Mouse (Mus musculus): Measurements from ENCODE around the gene Man1c1. TPM values are rescaled to one million over a fixed set of nuclear protein-coding genes. Genes with fewer than 3 reads are reported as not detected.

Man1c1 gene
- total RNA-seq (2014; rRNA removed; ENCODE audit: low replicate concordance), result 14.8 and 21.2 TPM in 2 replicates
- polyA plus RNA-seq (2015; fragmentation: Nextera tagmentation; extraction: Ambion mirVana), result 3.8 TPM in 2 replicates

- ATAC-seq (ENCODE audit: insufficient read depth, low read depth) (peak; percentile 96), DNase-seq (ENCODE audit: low spot score) (peak; percentile 97)
- peak within 1 kb of the TSS; percentile 62 for H3K4me3 ChIP-seq (ENCODE audit: low read depth, low read length)
- H3K36me3 ChIP-seq (replicated peaks; ENCODE audit: control insufficient read depth, insufficient read depth, low read length), result no peaks in the 10 kb centered on the region
- under 1% methylated on average over 67 of the region's 81 CpGs for WGBS
- H3K9ac ChIP-seq (replicated peaks; ENCODE audit: low read depth, low read length), result peak within 1 kb of the TSS; percentile 71
- peaks cover 4% of the 10 kb centered on the region; the same call in 1 of the 2 replicates for H3K4me1 ChIP-seq (ENCODE audit: control insufficient read depth, insufficient read depth)
- no peaks in the 10 kb centered on the region for H3K27me3 ChIP-seq (ENCODE audit: control insufficient read depth, insufficient read depth, low read length)
- TF ChIP-seq EP300 (IDR thresholded peaks at IDR 0.05; ENCODE audit: low read depth) (no peak), CTCF (IDR thresholded peaks at IDR 0.05; ENCODE audit: low read depth) (no peak)
- peak within 1 kb of the TSS; percentile 68 for H3K27ac ChIP-seq (ENCODE audit: low read depth)
- H3K9me3 ChIP-seq (replicated peaks; ENCODE audit: control insufficient read depth, low read length), result no peaks in the 10 kb centered on the region
- H3K4me2 ChIP-seq (ENCODE audit: low read depth, low read length), result peak within 1 kb of the TSS; percentile 90
Observed at GRCm38 (mm10) chr4:134703835-134704546, at the start of gene Man1c1. Gene Man1c1, minus strand, starts transcription at chr4:134704290.

GRCm38 (mm10) chr4:134753516-134754261, 49.6 kb upstream of the Man1c1 start:
- no peak for TF ChIP-seq EP300 (IDR thresholded peaks at IDR 0.05; ENCODE audit: low read depth)
- no peak for TF ChIP-seq CTCF (IDR thresholded peaks at IDR 0.05; ENCODE audit: low read depth)
- H3K27ac ChIP-seq (ENCODE audit: low read depth), result peak overlapping the region; percentile 44; the same call in 1 of the 2 replicates
- DNase-seq (ENCODE audit: low spot score) (no peak), ATAC-seq (ENCODE audit: insufficient read depth, low read depth) (no peak)
- peaks cover 14% of the 10 kb centered on the region for H3K4me1 ChIP-seq (ENCODE audit: control insufficient read depth, insufficient read depth)
- no peak overlapping the region for H3K9ac ChIP-seq (replicated peaks; ENCODE audit: low read depth, low read length)
- no peak overlapping the region for H3K4me2 ChIP-seq (ENCODE audit: low read depth, low read length)
- H3K27me3 ChIP-seq (ENCODE audit: control insufficient read depth, insufficient read depth, low read length), result no peaks in the 10 kb centered on the region
- 54% methylated on average over 17 of the region's 17 CpGs for WGBS
- H3K9me3 ChIP-seq (replicated peaks; ENCODE audit: control insufficient read depth, low read length), result no peaks in the 10 kb centered on the region
- H3K4me3 ChIP-seq (ENCODE audit: low read depth, low read length), result no peak overlapping the region
- H3K36me3 ChIP-seq (replicated peaks; ENCODE audit: control insufficient read depth, insufficient read depth, low read length), result peaks cover 19% of the 10 kb centered on the region

DNA sequence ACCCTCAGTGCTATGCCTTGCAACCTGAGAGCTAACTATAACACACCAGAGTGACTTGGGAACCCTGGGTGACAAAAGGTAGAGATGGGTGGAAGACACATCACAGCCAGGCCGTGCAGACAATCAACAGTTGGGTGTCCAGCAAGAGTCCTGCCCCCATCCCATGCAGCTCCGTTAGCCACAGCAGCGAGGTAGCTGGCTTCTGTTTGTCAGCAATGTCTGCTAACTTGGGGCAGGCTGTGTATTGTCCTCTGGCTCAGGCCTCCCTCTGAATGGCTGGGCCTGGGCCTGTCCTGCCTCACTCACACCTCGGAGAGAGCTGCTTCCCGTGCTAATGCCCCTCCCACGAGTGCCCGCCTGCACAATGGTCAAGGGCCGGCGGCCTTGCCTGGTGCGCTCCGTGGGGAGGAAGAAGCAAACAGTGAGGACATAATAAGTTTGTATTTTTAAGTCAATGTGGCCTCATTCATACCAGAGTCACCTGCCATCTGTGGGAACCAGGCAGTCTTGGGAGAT, 48.9 kb upstream of the Man1c1 start:
- no peaks in the 10 kb centered on the region for H3K9me3 ChIP-seq (replicated peaks; ENCODE audit: control insufficient read depth, low read length)
- peak overlapping the region; percentile 22; the same call in 1 of the 2 replicates for H3K27ac ChIP-seq (ENCODE audit: low read depth)
- no peak for TF ChIP-seq CTCF (IDR thresholded peaks at IDR 0.05; ENCODE audit: low read depth)
- no peak for TF ChIP-seq EP300 (IDR thresholded peaks at IDR 0.05; ENCODE audit: low read depth)
- peaks cover 13% of the 10 kb centered on the region; the same call in 1 of the 2 replicates for H3K4me1 ChIP-seq (ENCODE audit: control insufficient read depth, insufficient read depth)
- DNase-seq (ENCODE audit: low spot score) (no peak), ATAC-seq (ENCODE audit: insufficient read depth, low read depth) (peak; percentile 49)
- H3K4me2 ChIP-seq (ENCODE audit: low read depth, low read length), result no peak overlapping the region
- peaks cover 26% of the 10 kb centered on the region for H3K36me3 ChIP-seq (replicated peaks; ENCODE audit: control insufficient read depth, insufficient read depth, low read length)
- 44% methylated on average over 11 of the region's 11 CpGs for WGBS
- H3K4me3 ChIP-seq (ENCODE audit: low read depth, low read length), result no peak overlapping the region
- no peaks in the 10 kb centered on the region for H3K27me3 ChIP-seq (ENCODE audit: control insufficient read depth, insufficient read depth, low read length)
- no peak overlapping the region; the same call in 1 of the 2 replicates for H3K9ac ChIP-seq (replicated peaks; ENCODE audit: low read depth, low read length)

- no peak overlapping the region for H3K27ac ChIP-seq (ENCODE audit: low read depth)
Observed at GRCm38 (mm10) chr4:134751682-134752380, 47.7 kb upstream of the Man1c1 start.

DNA sequence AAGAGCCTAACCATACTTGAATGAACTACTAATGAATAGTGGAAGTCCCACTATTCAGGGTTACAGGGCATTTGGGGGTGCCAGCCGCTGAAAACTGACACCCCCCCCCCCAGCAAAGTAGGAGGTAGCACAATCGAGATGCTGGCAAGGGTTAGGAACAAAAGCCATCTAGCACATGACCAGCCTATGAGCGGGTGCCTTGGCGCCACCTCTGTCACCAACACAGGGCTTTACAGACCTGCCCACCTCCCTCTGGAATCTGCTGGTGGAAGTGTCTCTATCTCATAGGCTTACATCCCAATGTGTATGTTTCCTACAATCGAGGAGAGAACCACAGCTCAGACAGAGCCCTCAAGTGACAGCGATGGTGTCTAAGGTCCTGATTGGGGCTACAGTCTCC, 46.7 kb upstream of the Man1c1 start:
- DNase-seq (ENCODE audit: low spot score) (no peak), ATAC-seq (ENCODE audit: insufficient read depth, low read depth) (no peak)
- no peak overlapping the region for H3K9ac ChIP-seq (replicated peaks; ENCODE audit: low read depth, low read length)
- H3K36me3 ChIP-seq (replicated peaks; ENCODE audit: control insufficient read depth, insufficient read depth, low read length), result peaks cover 48% of the 10 kb centered on the region
- H3K4me3 ChIP-seq (ENCODE audit: low read depth, low read length), result no peak overlapping the region
- no peak overlapping the region for H3K4me2 ChIP-seq (ENCODE audit: low read depth, low read length)
- no peaks in the 10 kb centered on the region for H3K27me3 ChIP-seq (ENCODE audit: control insufficient read depth, insufficient read depth, low read length)
- TF ChIP-seq CTCF (IDR thresholded peaks at IDR 0.05; ENCODE audit: low read depth) (no peak), EP300 (IDR thresholded peaks at IDR 0.05; ENCODE audit: low read depth) (no peak)
- H3K4me1 ChIP-seq (ENCODE audit: control insufficient read depth, insufficient read depth), result peaks cover 13% of the 10 kb centered on the region; the same call in 1 of the 2 replicates
- no peak overlapping the region for H3K27ac ChIP-seq (ENCODE audit: low read depth)
- 68% methylated on average over 6 of the region's 6 CpGs for WGBS
- H3K9me3 ChIP-seq (replicated peaks; ENCODE audit: control insufficient read depth, low read length), result no peaks in the 10 kb centered on the region

More at GRCm38 (mm10) chr4:134751682-134752380, 47.7 kb upstream of the Man1c1 start:
- Histone ChIP-seq H3K9me3 (replicated peaks; ENCODE audit: control insufficient read depth, low read length) (no peaks in the 10 kb centered on the region), H3K36me3 (replicated peaks; ENCODE audit: control insufficient read depth, insufficient read depth, low read length) (peaks cover 38% of the 10 kb centered on the region), H3K27me3 (ENCODE audit: control insufficient read depth, insufficient read depth, low read length) (no peaks in the 10 kb centered on the region), H3K4me1 (ENCODE audit: control insufficient read depth, insufficient read depth) (peaks cover 13% of the 10 kb centered on the region; the same call in 1 of the 2 replicates), H3K9ac (replicated peaks; ENCODE audit: low read depth, low read length) (no peak overlapping the region), H3K4me2 (ENCODE audit: low read depth, low read length) (no peak overlapping the region), H3K4me3 (ENCODE audit: low read depth, low read length) (no peak overlapping the region)
- TF ChIP-seq CTCF (IDR thresholded peaks at IDR 0.05; ENCODE audit: low read depth) (no peak), EP300 (IDR thresholded peaks at IDR 0.05; ENCODE audit: low read depth) (no peak)
- ATAC-seq (ENCODE audit: insufficient read depth, low read depth) (no peak), DNase-seq (ENCODE audit: low spot score) (no peak)
- 87% methylated on average over 18 of the region's 18 CpGs for WGBS
